Mouse (Mus musculus): Measurements from ENCODE around the gene Dmc1. TPM values are rescaled to one million over a fixed set of nuclear protein-coding genes. Genes with fewer than 3 reads are reported as not detected.

The Dmc1 gene
- total RNA-seq, 2 experiments from 2014 or later, result 2.0 to 6.7 TPM

DNA sequence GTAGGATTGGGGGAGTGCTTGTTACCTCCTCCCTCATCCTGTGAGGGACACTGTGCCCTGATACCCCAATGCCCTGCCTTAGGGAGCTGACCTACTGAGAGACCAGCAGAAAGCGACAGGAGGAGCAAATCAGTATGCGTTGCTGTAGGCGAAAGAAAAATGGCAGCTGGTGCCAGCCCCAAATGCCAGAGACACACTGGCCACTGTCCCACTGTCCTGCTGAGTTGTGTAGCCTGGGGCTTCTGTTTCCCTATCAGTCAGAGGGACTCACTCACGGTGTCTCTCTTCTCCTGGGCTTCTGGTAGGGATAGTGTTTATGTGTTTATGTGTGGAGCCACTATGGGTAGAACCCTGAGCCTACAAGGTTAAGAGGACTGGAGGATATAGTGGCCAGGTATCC is 87.2 kb downstream of the Dmc1 start:
- no peak for ATAC-seq (replicated peaks; ENCODE audit: low FRiP score, poor library complexity, severe bottlenecking)

DNA sequence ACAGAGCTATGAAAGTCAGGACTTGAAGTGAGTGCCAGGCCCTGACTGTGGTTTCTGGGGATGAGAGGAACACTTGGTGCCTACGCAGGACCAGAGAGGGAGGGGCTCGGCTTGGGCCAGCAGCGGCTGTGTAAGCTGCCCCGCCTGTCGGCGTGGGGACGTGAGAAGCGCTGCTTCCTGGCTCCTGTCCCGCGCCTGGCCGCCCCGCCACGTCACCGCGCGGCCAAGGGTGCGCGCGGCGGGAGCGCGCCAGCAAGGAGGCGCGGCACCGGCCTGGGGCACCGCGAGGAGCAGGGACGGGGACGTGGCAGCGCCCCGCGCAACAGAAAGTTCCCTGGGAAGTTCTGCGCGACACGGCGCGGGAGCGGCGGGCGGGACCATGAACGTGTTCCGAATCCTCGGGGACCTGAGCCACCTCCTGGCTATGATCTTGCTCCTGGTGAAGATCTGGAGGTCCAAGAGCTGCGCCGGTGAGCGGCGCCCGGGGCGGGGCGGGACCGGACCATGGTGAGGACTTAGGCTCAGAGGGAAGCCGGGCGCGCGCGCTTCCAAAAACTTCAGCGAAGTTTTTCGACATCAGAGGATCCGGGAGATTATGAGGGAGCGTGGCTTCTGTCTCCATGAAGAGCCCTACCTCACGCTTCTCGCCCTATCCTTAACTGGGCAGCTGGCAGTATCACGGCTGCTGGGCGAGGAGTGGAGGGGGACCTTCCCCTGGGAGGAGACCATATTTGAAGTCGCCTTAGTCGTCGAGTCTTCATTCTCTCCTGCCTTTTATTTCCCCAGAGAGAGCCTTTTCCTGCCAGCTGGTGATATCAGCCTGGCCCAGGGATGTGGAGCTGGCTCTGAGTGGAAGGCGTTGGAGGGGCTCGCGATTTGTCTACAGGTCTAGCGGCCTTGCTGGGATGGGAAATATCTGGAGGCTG is 88.5 kb downstream of the Dmc1 start, which contains the start of gene Kdelr3:
Kdelr3 (plus strand) TSS at position 241 of the 926 bp plus-strand sequence.
- ATAC-seq (replicated peaks; ENCODE audit: low FRiP score, poor library complexity, severe bottlenecking), result no peak

DNA sequence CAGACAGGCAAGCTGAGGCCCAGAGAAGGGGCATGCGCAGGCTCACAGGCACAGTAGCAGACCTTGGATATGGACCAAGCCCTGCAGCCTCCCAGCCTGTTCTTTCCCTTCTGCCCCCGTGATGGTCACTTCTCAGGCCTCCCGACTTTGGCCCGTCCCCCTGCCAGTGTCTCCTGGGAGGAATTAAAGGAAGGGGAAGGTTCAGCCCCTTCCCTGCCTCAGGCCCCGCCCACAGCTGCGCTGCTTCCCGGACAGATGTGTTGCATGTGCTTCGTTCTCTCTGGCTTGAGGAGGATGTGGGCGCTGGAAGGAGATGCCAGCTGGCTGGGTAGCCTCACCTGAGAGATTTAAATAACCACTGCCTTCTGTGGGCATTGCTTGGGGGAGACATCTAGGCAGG is 91.0 kb downstream of the Dmc1 start:
- ATAC-seq (replicated peaks; ENCODE audit: low FRiP score, poor library complexity, severe bottlenecking), result no peak

DNA sequence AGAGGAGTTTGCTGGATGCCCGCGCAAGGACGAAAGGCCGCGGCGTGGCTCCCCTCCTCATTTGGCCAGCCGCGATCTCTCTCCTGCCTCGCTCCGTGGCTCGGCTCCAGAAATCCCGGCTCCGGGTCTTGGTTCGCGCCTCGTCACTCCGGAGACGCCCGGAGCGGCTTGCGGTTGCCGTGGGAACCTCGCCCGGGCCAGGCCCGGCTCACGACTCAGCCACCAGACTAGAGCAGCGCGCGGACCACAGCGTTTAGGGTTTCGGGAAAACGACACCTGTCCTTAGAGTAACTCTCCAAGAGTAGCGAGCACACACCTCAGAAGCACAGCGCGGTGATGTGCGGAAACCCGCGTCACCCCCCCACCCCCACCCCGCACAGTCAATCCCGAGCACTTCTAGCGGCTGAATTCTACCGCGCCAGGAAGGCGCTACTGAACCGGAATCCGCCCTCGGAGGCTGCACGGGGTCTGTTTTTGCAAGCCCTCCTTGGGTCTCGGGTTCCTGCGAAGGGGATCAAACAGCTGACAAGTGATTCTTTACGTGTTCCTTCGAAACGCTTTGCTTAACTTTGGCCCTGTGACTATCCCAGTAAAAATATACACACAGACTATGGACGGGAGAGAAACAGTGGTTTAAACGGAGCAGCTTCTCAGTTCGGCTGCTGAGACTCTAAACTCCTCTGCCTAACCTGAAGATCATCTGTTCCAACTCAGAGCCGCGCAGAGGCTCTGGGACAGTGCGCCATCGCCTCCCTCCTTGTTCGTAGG is 93.2 kb downstream of the Dmc1 start:
- ATAC-seq (replicated peaks; ENCODE audit: low FRiP score, poor library complexity, severe bottlenecking), result no peak

Other genes with a start within 250 kb of the Dmc1 start
- gene Tmem184b, start 201.5 kb downstream of the Dmc1 start, total RNA-seq (2015; ENCODE audit: low replicate concordance), result 4.8 and 5.2 TPM in 2 replicates
- gene Tmem184b, start 201.5 kb downstream of the Dmc1 start, total RNA-seq (2017; ENCODE audit: low replicate concordance), result 2.6 and 9.4 TPM in 2 replicates
- gene Csnk1e, start 149.5 kb downstream of the Dmc1 start, total RNA-seq (2015; ENCODE audit: low replicate concordance), result 13.2 and 14.6 TPM in 2 replicates
- 3.9 and 16.3 TPM in 2 replicates for gene Csnk1e, start 149.5 kb downstream of the Dmc1 start, total RNA-seq (2017; ENCODE audit: low replicate concordance)
- gene Kcnj4, start 99.9 kb downstream of the Dmc1 start, total RNA-seq (2015; ENCODE audit: low replicate concordance), result not detected in 2 replicates
- gene Kcnj4, start 99.9 kb downstream of the Dmc1 start, total RNA-seq (2017; ENCODE audit: low replicate concordance), result not detected in 2 replicates
- gene Kdelr3, start 88.7 kb downstream of the Dmc1 start, total RNA-seq (2015; ENCODE audit: low replicate concordance), result not detected in 2 replicates
- gene Kdelr3, start 88.7 kb downstream of the Dmc1 start, total RNA-seq (2017; ENCODE audit: low replicate concordance), result not detected in 2 replicates
- gene Ddx17, start 58.4 kb downstream of the Dmc1 start, total RNA-seq (2015; ENCODE audit: low replicate concordance), result 58.0 and 58.7 TPM in 2 replicates
- gene Ddx17, start 58.4 kb downstream of the Dmc1 start, total RNA-seq (2017; ENCODE audit: low replicate concordance), result 96.5 and 123 TPM in 2 replicates
- gene Fam227a, start 53.8 kb upstream of the Dmc1 start, total RNA-seq (2015; ENCODE audit: low replicate concordance), result 3.3 and 3.5 TPM in 2 replicates
- 0.70 and 5.0 TPM in 2 replicates for gene Fam227a, start 53.8 kb upstream of the Dmc1 start, total RNA-seq (2017; ENCODE audit: low replicate concordance)
- 0.77 and 4.4 TPM in 2 replicates for gene Cby1, start 54.1 kb upstream of the Dmc1 start, total RNA-seq (2015; ENCODE audit: low replicate concordance)
- 5.3 and 16.6 TPM in 2 replicates for gene Cby1, start 54.1 kb upstream of the Dmc1 start, total RNA-seq (2017; ENCODE audit: low replicate concordance)
- gene Tomm22, start 65.8 kb upstream of the Dmc1 start, total RNA-seq (2015; ENCODE audit: low replicate concordance), result 40.9 and 49.3 TPM in 2 replicates
- gene Tomm22, start 65.8 kb upstream of the Dmc1 start, total RNA-seq (2017; ENCODE audit: low replicate concordance), result 26.8 and 57.8 TPM in 2 replicates
- gene Josd1, start 82.8 kb upstream of the Dmc1 start, total RNA-seq (2015; ENCODE audit: low replicate concordance), result 6.0 and 6.7 TPM in 2 replicates
- gene Josd1, start 82.8 kb upstream of the Dmc1 start, total RNA-seq (2017; ENCODE audit: low replicate concordance), result 9.1 and 9.2 TPM in 2 replicates
- gene Gtpbp1, start 85.7 kb upstream of the Dmc1 start, total RNA-seq (2015; ENCODE audit: low replicate concordance), result 14.4 and 35.2 TPM in 2 replicates
- 23.6 and 31.2 TPM in 2 replicates for gene Gtpbp1, start 85.7 kb upstream of the Dmc1 start, total RNA-seq (2017; ENCODE audit: low replicate concordance)
- 23.4 and 26.5 TPM in 2 replicates for gene Sun2, start 137.4 kb upstream of the Dmc1 start, total RNA-seq (2015; ENCODE audit: low replicate concordance)
- gene Sun2, start 137.4 kb upstream of the Dmc1 start, total RNA-seq (2017; ENCODE audit: low replicate concordance), result 44.7 and 48.8 TPM in 2 replicates
- gene Dnal4, start 172.7 kb upstream of the Dmc1 start, total RNA-seq (2015; ENCODE audit: low replicate concordance), result 4.2 TPM in 1 of 2 replicates, not detected in the other
- gene Dnal4, start 172.7 kb upstream of the Dmc1 start, total RNA-seq (2017; ENCODE audit: low replicate concordance), result 0.68 and 1.7 TPM in 2 replicates
- 0.19 TPM in 1 of 2 replicates, not detected in the other for gene Nptxr, start 199.7 kb upstream of the Dmc1 start, total RNA-seq (2015; ENCODE audit: low replicate concordance)
- 0.17 TPM in 1 of 2 replicates, not detected in the other for gene Nptxr, start 199.7 kb upstream of the Dmc1 start, total RNA-seq (2017; ENCODE audit: low replicate concordance)
- gene Npcd, start 229.1 kb upstream of the Dmc1 start, total RNA-seq (2015; ENCODE audit: low replicate concordance), result not detected in 2 replicates
- 0.34 TPM in 1 of 2 replicates, not detected in the other for gene Npcd, start 229.1 kb upstream of the Dmc1 start, total RNA-seq (2017; ENCODE audit: low replicate concordance)
- gene Cbx6, start 229.6 kb upstream of the Dmc1 start, total RNA-seq (2015; ENCODE audit: low replicate concordance), result 2.7 and 4.0 TPM in 2 replicates
- gene Cbx6, start 229.6 kb upstream of the Dmc1 start, total RNA-seq (2017; ENCODE audit: low replicate concordance), result 6.6 and 8.1 TPM in 2 replicates

Data from erythroblast, adult 5-6 weeks (primary cell).